Mouse (Mus musculus): ENCODE measurements around the gene Lrrc23.

- TF ChIP-seq CTCF (IDR thresholded peaks at IDR 0.05) (no peak), POLR2A (IDR thresholded peaks at IDR 0.05; ENCODE audit: insufficient read depth, low read depth, low read length) (no peak)
Observed at GRCm38 (mm10) chr6:124817971-124818370, 38.4 kb upstream of the Lrrc23 start.

All from heart, adult 2 months (tissue).